Mouse (Mus musculus) forelimb bud, embryonic 11.5 days (tissue): ENCODE data around the gene Fam151a.
"Not testable (repeated sequence)": the region's sequence is repeated elsewhere in the genome, so short reads cannot be mapped to it uniquely, and the experiment has no call there.

Source experiments
- DNase-seq: peaks from one replicate; pipeline ENCODE4 v3.0.0-alpha.2; 2012; ENCODE audit warnings: low read depth, low spot score

Gene Fam151a

GRCm38 (mm10) chr4:106733636-106734035, at the start of gene Fam151a:
Gene Fam151a (plus strand): TSS chr4:106733889.
- DNase-seq, result no peak

- DNase-seq, result no peak
Observed at GRCm38 (mm10) chr4:106688636-106689296, 44.9 kb upstream of the Fam151a start.

- no peak for DNase-seq
Observed at GRCm38 (mm10) chr4:106693841-106694430, 39.8 kb upstream of the Fam151a start.

- peak; percentile 79 for DNase-seq
Observed at GRCm38 (mm10) chr4:106699989-106700388, 33.7 kb upstream of the Fam151a start.

GRCm38 (mm10) chr4:106700798-106701197, 32.9 kb upstream of the Fam151a start:
- DNase-seq, result peak; percentile 58

GRCm38 (mm10) chr4:106703956-106704355, 29.7 kb upstream of the Fam151a start:
- DNase-seq, result no peak

- no peak for DNase-seq
Observed at GRCm38 (mm10) chr4:106704416-106704815, 29.3 kb upstream of the Fam151a start.

GRCm38 (mm10) chr4:106705096-106705665, 28.5 kb upstream of the Fam151a start:
- no peak for DNase-seq

GRCm38 (mm10) chr4:106707957-106708356, 25.7 kb upstream of the Fam151a start:
- no peak for DNase-seq

GRCm38 (mm10) chr4:106708408-106708807, 25.3 kb upstream of the Fam151a start:
- peak; percentile 71 for DNase-seq

GRCm38 (mm10) chr4:106713622-106714021, 20.1 kb upstream of the Fam151a start:
- DNase-seq, result no peak

- DNase-seq, result no peak
Observed at GRCm38 (mm10) chr4:106720631-106721030, 13.1 kb upstream of the Fam151a start.

- no peak for DNase-seq
Observed at GRCm38 (mm10) chr4:106730814-106731213, 2.9 kb upstream of the Fam151a start, which contains the start of gene Mroh7. Gene Mroh7 (minus strand): TSS chr4:106730925.

- peak; percentile 13 for DNase-seq
Observed at GRCm38 (mm10) chr4:106736884-106737283, 3.2 kb downstream of the Fam151a start.

- DNase-seq, result no peak
Observed at GRCm38 (mm10) chr4:106737904-106738303, 4.2 kb downstream of the Fam151a start.

GRCm38 (mm10) chr4:106745862-106746261, 12.2 kb downstream of the Fam151a start:
- no peak for DNase-seq

GRCm38 (mm10) chr4:106747001-106747580, 13.4 kb downstream of the Fam151a start:
- peak; percentile 50 for DNase-seq

- DNase-seq, result peak; percentile 75
Observed at GRCm38 (mm10) chr4:106749699-106750098, 16.0 kb downstream of the Fam151a start.

- no peak for DNase-seq
Observed at GRCm38 (mm10) chr4:106751726-106752125, 18.0 kb downstream of the Fam151a start.

GRCm38 (mm10) chr4:106764166-106764565, 30.5 kb downstream of the Fam151a start:
- DNase-seq, result no peak

GRCm38 (mm10) chr4:106769306-106769705, 35.6 kb downstream of the Fam151a start:
- no peak for DNase-seq

- DNase-seq, result no peak
Observed at GRCm38 (mm10) chr4:106772558-106772957, 38.9 kb downstream of the Fam151a start.

GRCm38 (mm10) chr4:106775767-106776166, 42.1 kb downstream of the Fam151a start:
- not testable (repeated sequence) for DNase-seq
